In the genomic region with DNA sequence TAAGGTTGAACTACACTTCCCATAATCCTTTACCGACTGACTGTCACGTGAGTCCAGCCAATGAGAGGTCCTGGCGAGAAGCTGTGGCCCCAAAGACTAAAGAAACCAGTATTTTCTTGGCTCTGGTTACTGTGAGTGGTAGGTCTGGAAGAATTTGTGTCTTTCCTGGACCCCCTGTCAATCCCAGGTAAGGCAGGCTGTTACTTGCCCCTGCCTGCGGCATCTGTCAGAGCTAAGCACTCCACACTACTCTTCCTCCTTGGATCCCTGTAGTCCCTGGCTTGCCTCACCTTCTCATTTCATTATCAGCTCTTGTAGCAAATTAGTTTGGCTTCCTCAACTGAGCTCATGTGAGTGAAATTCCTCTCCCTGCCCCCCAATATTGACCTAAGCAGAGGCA, we compare ENCODE assay signal across 21 mouse cellular contexts. TPM values are rescaled to one million over a fixed set of nuclear protein-coding genes. Genes with fewer than 3 reads are reported as not detected.
DNase-seq lines count a peak whose midpoint lies in the region; ATAC-seq and TF ChIP-seq lines count a peak whose summit lies in the region.
"Had no signal": no experiment of that assay in that cellular context is flagged by ENCODE, and none has a peak within 500 bp of the region (broad histone marks: within the 10 kb centered on the region; RNA-seq: fewer than 3 reads in every experiment).

No protein-coding gene starts in this region.

- H3K27ac ChIP-seq in embryonic facial prominence, embryonic 14.5 days (replicated peaks; ENCODE audit: low read depth, low read length): no peak overlapping the region
- H3K27ac ChIP-seq in embryonic facial prominence, embryonic 10.5 days (replicated peaks): no peak overlapping the region
- H3K27ac ChIP-seq in ES-E14 (ENCODE audit: insufficient read depth, low read depth, low read length, poor library complexity, severe bottlenecking): no peak overlapping the region
- H3K27ac ChIP-seq in heart, embryonic 12.5 days (ENCODE audit: poor library complexity, severe bottlenecking): no peak overlapping the region
- H3K27ac ChIP-seq: embryonic facial prominence, embryonic 13.5 days; forebrain, embryonic 12.5 days had no signal

- no peaks in the 10 kb centered on the region for H3K9me3 ChIP-seq in embryonic facial prominence, embryonic 14.5 days (ENCODE audit: control insufficient read depth, low read length)
- H3K9me3 ChIP-seq in embryonic facial prominence, embryonic 10.5 days: no peaks in the 10 kb centered on the region
- H3K9me3 ChIP-seq in ES-E14 (ENCODE audit: control insufficient read depth, insufficient read depth, low read depth, low read length): no peaks in the 10 kb centered on the region
- H3K9me3 ChIP-seq in heart, embryonic 12.5 days (replicated peaks): no peaks in the 10 kb centered on the region
- H3K9me3 ChIP-seq: embryonic facial prominence, embryonic 13.5 days; forebrain, embryonic 12.5 days had no signal

- H3K36me3 ChIP-seq in embryonic facial prominence, embryonic 14.5 days (ENCODE audit: control insufficient read depth, insufficient read depth, low read length): no peaks in the 10 kb centered on the region
- no peaks in the 10 kb centered on the region for H3K36me3 ChIP-seq in embryonic facial prominence, embryonic 10.5 days (replicated peaks)
- no peaks in the 10 kb centered on the region for H3K36me3 ChIP-seq in ES-E14 (ENCODE audit: control insufficient read depth, insufficient read depth, low read length, poor library complexity, severe bottlenecking)
- H3K36me3 ChIP-seq in heart, embryonic 12.5 days: no peaks in the 10 kb centered on the region
- H3K36me3 ChIP-seq: embryonic facial prominence, embryonic 13.5 days; forebrain, embryonic 12.5 days had no signal

- peak; percentile 62 for DNase-seq in embryonic facial prominence, embryonic 14.5 days (ENCODE audit: low spot score)
- no peak for DNase-seq in embryonic facial prominence, embryonic 10.5 days (ENCODE audit: low spot score)
- no peak for DNase-seq in ES-E14 (ENCODE audit: low read depth, low spot score)
- DNase-seq in forelimb bud, embryonic 11.5 days (ENCODE audit: low read depth, low spot score): peak; percentile 30
- DNase-seq: adrenal gland, adult 8-10 months; adrenal gland, postnatal 14 days; adrenal gland, postnatal 36 days; B cell, adult 2 months; cerebellum, adult 11-12 months; cerebellum, adult 2 months; cerebellum, adult 9-10 months; cerebellum, postnatal 10 days; cerebellum, postnatal 25 days had no signal

- 78% methylated on average over 4 of the region's 4 CpGs for WGBS in embryonic facial prominence, embryonic 14.5 days
- 73% methylated on average over 4 of the region's 4 CpGs for WGBS in embryonic facial prominence, embryonic 10.5 days
- 69% methylated on average over 4 of the region's 4 CpGs for WGBS in heart, embryonic 12.5 days

- ATAC-seq in embryonic facial prominence, embryonic 14.5 days (ENCODE audit: low read depth): peak; percentile 62; the same call in 1 of the 2 replicates
- ATAC-seq in heart, embryonic 12.5 days (ENCODE audit: insufficient number of reproducible peaks, low FRiP score): no peak
- ATAC-seq: activated CD4-positive, CD25-positive, alpha-beta regulatory T cell, adult 4 months; CD4-positive, CD25-positive, alpha-beta regulatory T cell, adult 4 months; forebrain, embryonic 14.5 days; forebrain, embryonic 16.5 days had no signal

- no peak overlapping the region for H3K9ac ChIP-seq in embryonic facial prominence, embryonic 14.5 days (ENCODE audit: low read depth, low read length)
- no peak overlapping the region for H3K9ac ChIP-seq in ES-E14 (ENCODE audit: insufficient read depth, low read depth, low read length, poor library complexity, severe bottlenecking)
- no peak overlapping the region for H3K9ac ChIP-seq in heart, embryonic 12.5 days
- H3K9ac ChIP-seq: embryonic facial prominence, embryonic 13.5 days; forebrain, embryonic 12.5 days had no signal

- no peak overlapping the region for H3K4me2 ChIP-seq in embryonic facial prominence, embryonic 14.5 days (ENCODE audit: low read depth, low read length)
- no peak overlapping the region for H3K4me2 ChIP-seq in heart, embryonic 12.5 days
- H3K4me2 ChIP-seq: embryonic facial prominence, embryonic 13.5 days; forebrain, embryonic 12.5 days had no signal

- in situ Hi-C loops in ES-E14 (cut with MboI; ENCODE audit: low sequenced_read_pairs in 2 of 2, unreplicated experiment in 2 of 2): no loop called here

- no peak overlapping the region for H3K4me3 ChIP-seq in embryonic facial prominence, embryonic 14.5 days (ENCODE audit: low read depth, low read length)
- H3K4me3 ChIP-seq in embryonic facial prominence, embryonic 10.5 days: no peak overlapping the region
- H3K4me3 ChIP-seq in ES-E14 (ENCODE audit: insufficient read depth in 1 of 2, low read depth in 1 of 2, low read length in 2 of 2, poor library complexity in 1 of 2, severe bottlenecking in 1 of 2): no peak overlapping the region
- no peak overlapping the region for H3K4me3 ChIP-seq in heart, embryonic 12.5 days
- H3K4me3 ChIP-seq: embryonic facial prominence, embryonic 13.5 days; forebrain, embryonic 12.5 days had no signal

- no peaks in the 10 kb centered on the region for H3K4me1 ChIP-seq in embryonic facial prominence, embryonic 14.5 days (ENCODE audit: control insufficient read depth, insufficient read depth, low read length)
- peaks cover 9% of the 10 kb centered on the region for H3K4me1 ChIP-seq in embryonic facial prominence, embryonic 10.5 days
- no peaks in the 10 kb centered on the region for H3K4me1 ChIP-seq in ES-E14 (ENCODE audit: control insufficient read depth in 2 of 2, insufficient read depth in 2 of 2, low read length in 2 of 2, poor library complexity in 1 of 2)
- H3K4me1 ChIP-seq in heart, embryonic 12.5 days (replicated peaks): no peaks in the 10 kb centered on the region
- H3K4me1 ChIP-seq: embryonic facial prominence, embryonic 13.5 days; forebrain, embryonic 12.5 days had no signal

- no peaks in the 10 kb centered on the region for H3K27me3 ChIP-seq in embryonic facial prominence, embryonic 14.5 days (replicated peaks; ENCODE audit: control insufficient read depth, insufficient read depth, low read length)
- H3K27me3 ChIP-seq in embryonic facial prominence, embryonic 10.5 days (replicated peaks; ENCODE audit: low read depth, poor library complexity, severe bottlenecking): peaks cover 28% of the 10 kb centered on the region
- peaks cover 4% of the 10 kb centered on the region; the same call in 1 of the 2 replicates for H3K27me3 ChIP-seq in heart, embryonic 12.5 days (replicated peaks)
- H3K27me3 ChIP-seq: CH12.LX had no signal

TF ChIP-seq in ES-E14, 5 proteins besides CTCF, POLR2A, EP300 and RAD21:
- TF ChIP-seq HCFC1 (IDR thresholded peaks at IDR 0.05; ENCODE audit: borderline replicate concordance, insufficient read depth, low read length) (0 out of 2 replicates have a peak, but pooled peaks have one; percentile 60), ZC3H11A (IDR thresholded peaks at IDR 0.05; ENCODE audit: borderline replicate concordance, low read depth, low read length) (no peak)

RNA-seq across cellular contexts. Expression of a gene that starts 30.5 kb away (rescaled TPM):
- 11.4 and 14.2 TPM in 2 replicates for polyA plus RNA-seq in embryonic facial prominence, embryonic 14.5 days (2014; fragmentation: Nextera tagmentation; extraction: Ambion mirVana)
- polyA plus RNA-seq in embryonic facial prominence, embryonic 10.5 days (2016; fragmentation: Nextera tagmentation; extraction: Ambion mirVana): 9.5 and 10.2 TPM in 2 replicates
- 0.69 and 1.5 TPM in 2 replicates for total RNA-seq in ES-E14 (2012; rRNA removed)
- 14.3 and 16.4 TPM in 2 replicates for polyA plus RNA-seq in heart, embryonic 12.5 days (2016; fragmentation: Nextera tagmentation; extraction: Ambion mirVana)
- total RNA-seq: CH12.LX had no signal
- polyA plus RNA-seq: activated CD4-positive, CD25-positive, alpha-beta regulatory T cell, adult 4 months; CD4-positive, CD25-positive, alpha-beta regulatory T cell, adult 4 months had no signal

Comparison
In these comparisons a context has a peak if more than half of its experiments do, and no peak if none do; other contexts are left out.
1. DNase-seq: peak in embryonic facial prominence, embryonic 14.5 days (single experiment) and forelimb bud, embryonic 11.5 days (single experiment); none in embryonic facial prominence, embryonic 10.5 days (single experiment) and ES-E14 (single experiment).